Mouse (Mus musculus): Measurements from ENCODE around the gene Alg5.

GRCm38 (mm10) chr3:54693056-54693415 is 42.3 kb upstream of the Alg5 start:
- TF ChIP-seq CTCF (IDR thresholded peaks at IDR 0.05; ENCODE audit: control insufficient read depth, insufficient read depth, low read length): no peak
- no peak for TF ChIP-seq POLR2A (IDR thresholded peaks at IDR 0.05; ENCODE audit: borderline replicate concordance, control insufficient read depth, low read depth, low read length)

All from bone marrow, adult 2 months (tissue).